Mouse (Mus musculus) spleen, adult 2 months (tissue): ENCODE results near the gene Tmod2. TPM values are rescaled to one million over a fixed set of nuclear protein-coding genes. Genes with fewer than 3 reads are reported as not detected.
"Not testable (repeated sequence)": the region's sequence is repeated elsewhere in the genome, so short reads cannot be mapped to it uniquely, and the experiment has no call there.

Experiments used
- DNase-seq, 2 experiments: peaks; one replicate each; pipeline versions ENCODE4 v3.0.0 to v3.0.0-alpha.2; 2012 to 2021; ENCODE audit warnings: low spot score in 2 of 2, low read depth in 1 of 2
- H3K27ac ChIP-seq: fragments of 200-500 bp; 2 replicates; pipeline ENCODE4 v1.5.1; 2012; ENCODE audit warnings: low read length, inconsistent platforms; ENCODE audit not compliant: insufficient read depth
- H3K27me3 ChIP-seq: fragments of 200-500 bp; 2 replicates; pipeline ENCODE4 v1.6.1; 2012; ENCODE audit warnings: mild to moderate bottlenecking, moderate library complexity, low read length, inconsistent platforms; ENCODE audit not compliant: control insufficient read depth, insufficient read depth
- H3K36me3 ChIP-seq: fragments of 200-500 bp; 2 replicates; pipeline ENCODE4 v1.6.1; 2012; ENCODE audit warnings: mild to moderate bottlenecking, low read length, inconsistent platforms; ENCODE audit not compliant: control insufficient read depth, insufficient read depth
- H3K4me1 ChIP-seq: fragments of 200-500 bp; 2 replicates; pipeline ENCODE4 v1.6.1; 2011; ENCODE audit warnings: inconsistent platforms; ENCODE audit not compliant: control insufficient read depth, insufficient read depth, insufficient read length
- H3K4me3 ChIP-seq: fragments of 200-500 bp; 2 replicates; pipeline ENCODE4 v1.5.1; 2011; ENCODE audit warnings: mild to moderate bottlenecking, inconsistent platforms; ENCODE audit not compliant: insufficient read depth, insufficient read length; ENCODE audit errors: extremely low read depth
- CTCF ChIP-seq: fragments of 200-500 bp; IDR thresholded peaks from 2 replicates; pipeline ENCODE4 v1.5.1; 2011; ENCODE audit warnings: mild to moderate bottlenecking, inconsistent platforms; ENCODE audit not compliant: insufficient read depth, insufficient read length, insufficient replicate concordance; ENCODE audit errors: extremely low read depth
- POLR2A ChIP-seq: fragments of 200-500 bp; IDR thresholded peaks from 2 replicates; pipeline ENCODE4 v1.6.1; 2011; ENCODE audit warnings: low read depth, low read length, inconsistent platforms
- WGBS: fragments of 180-500 bp; shearing (Covaris S2); methylation state at CpG from one replicate; pipeline ENCODE4 v1.1.7; 2018; 5-methylcytosine and 5-hydroxymethylcytosine counted together
- polyA plus RNA-seq: library from polyadenylated mRNA; depleted of rRNA; stranded (reverse); fragments of >200 nt; gene quantifications from 2 replicates; pipeline ENCODE4 v1.2.3, GENCODE M21; 2012

Gene Tmod2
- polyA plus RNA-seq, 1 experiment: 0.19 TPM

DNA sequence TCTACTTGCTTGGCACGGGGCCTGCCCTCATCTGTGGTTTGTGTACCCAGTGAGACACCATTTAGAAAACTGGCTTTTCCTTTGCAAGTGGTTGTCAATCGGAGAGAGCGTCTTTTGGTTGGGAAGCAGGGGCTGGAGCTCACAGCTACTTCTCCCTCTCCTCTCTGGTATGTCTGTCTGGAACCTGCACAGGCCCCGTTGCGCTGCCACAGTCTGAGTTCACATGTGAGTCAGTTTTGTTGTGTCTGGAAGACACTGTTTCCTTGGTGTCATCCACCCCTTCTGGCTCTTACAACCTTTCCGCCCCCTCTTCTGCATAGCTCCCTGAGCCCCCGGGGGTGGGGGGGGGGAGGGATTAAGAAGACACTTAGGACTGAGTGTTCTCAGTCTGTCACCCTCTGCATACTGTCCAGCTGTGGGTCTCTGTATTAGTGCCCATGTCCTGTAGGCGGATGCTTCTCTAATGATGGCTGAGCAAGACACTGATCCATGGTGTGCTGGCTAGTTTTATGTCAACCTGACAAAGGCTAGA lies 76.6 kb downstream of the Tmod2 start:
- no peak overlapping the region for H3K4me3 ChIP-seq
- H3K27me3 ChIP-seq: no peaks in the 10 kb centered on the region
- H3K4me1 ChIP-seq: peaks cover 3% of the 10 kb centered on the region; the same call in 1 of the 2 replicates
- TF ChIP-seq CTCF (no peak), POLR2A (no peak)
- peak overlapping the region; percentile 1; the same call in 1 of the 2 replicates for H3K27ac ChIP-seq
- no peak for DNase-seq
- H3K36me3 ChIP-seq: peaks cover 9% of the 10 kb centered on the region
- WGBS: 92% methylated on average over 8 of the region's 8 CpGs

GRCm38 (mm10) chr9:75532989-75533388 lies 78.1 kb downstream of the Tmod2 start:
- DNase-seq: peak in 1 of 2 experiments; percentile 29
- not testable (repeated sequence) for H3K4me1 ChIP-seq, H3K4me3 ChIP-seq, H3K27me3 ChIP-seq, H3K27ac ChIP-seq
- WGBS: 61% methylated on average over 9 of the region's 9 CpGs
- peaks cover 17% of the 10 kb centered on the region for H3K36me3 ChIP-seq

DNA sequence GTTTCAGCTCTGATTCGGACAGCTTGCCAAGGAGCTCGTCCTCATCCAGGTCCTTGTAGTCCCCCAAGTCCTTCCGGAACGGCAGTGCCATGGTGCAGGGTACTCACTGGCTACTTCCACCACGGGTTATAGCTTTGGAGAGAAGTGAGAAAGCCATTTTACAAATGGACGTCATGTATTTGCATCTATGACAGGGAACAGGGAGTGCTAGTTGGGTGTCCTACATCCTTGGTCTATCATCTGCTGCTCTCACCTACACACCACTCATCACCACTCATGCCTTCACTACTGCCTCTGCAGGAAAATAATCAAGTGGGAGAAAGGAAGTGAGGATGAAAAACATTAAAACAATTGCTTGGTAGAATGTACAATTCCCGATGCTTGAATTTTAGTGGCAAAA lies 78.7 kb downstream of the Tmod2 start:
- H3K36me3 ChIP-seq: peaks cover 20% of the 10 kb centered on the region
- no peak for DNase-seq
- 85% methylated on average over 7 of the region's 7 CpGs for WGBS
- H3K4me1 ChIP-seq: peaks cover 3% of the 10 kb centered on the region; the same call in 1 of the 2 replicates
- H3K27me3 ChIP-seq: no peaks in the 10 kb centered on the region
- TF ChIP-seq CTCF (no peak), POLR2A (no peak)
- H3K4me3 ChIP-seq: no peak overlapping the region
- H3K27ac ChIP-seq: no peak overlapping the region

GRCm38 (mm10) chr9:75529358-75529757 lies 81.8 kb downstream of the Tmod2 start:
- DNase-seq: no peak
- no peaks in the 10 kb centered on the region for H3K27me3 ChIP-seq
- 54% methylated on average over 5 of the region's 5 CpGs for WGBS
- H3K27ac ChIP-seq: no peak overlapping the region
- peaks cover 24% of the 10 kb centered on the region for H3K36me3 ChIP-seq
- H3K4me3 ChIP-seq: no peak overlapping the region
- H3K4me1 ChIP-seq: no peaks in the 10 kb centered on the region
- no peak for TF ChIP-seq CTCF
- no peak for TF ChIP-seq POLR2A

DNA sequence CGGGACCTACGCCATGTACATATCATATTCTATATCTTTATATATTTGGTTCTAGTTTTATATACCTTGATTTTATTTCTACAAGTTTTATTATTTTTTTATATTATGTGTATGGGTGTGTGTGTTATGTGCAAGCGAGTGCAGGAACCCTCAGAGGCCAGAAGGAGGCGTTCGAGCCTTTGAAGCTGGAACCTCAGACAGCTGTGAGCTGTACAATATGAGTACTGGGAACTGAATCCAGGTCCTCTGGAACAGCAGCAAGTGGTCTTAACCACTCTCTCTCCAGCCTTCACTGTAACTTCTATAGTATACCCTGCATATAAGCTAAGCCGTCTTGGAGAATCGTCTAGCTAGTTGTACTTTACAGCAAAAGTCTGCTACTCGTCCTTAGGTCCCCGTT lies 83.0 kb downstream of the Tmod2 start:
- Histone ChIP-seq H3K27ac (no peak overlapping the region), H3K4me1 (no peaks in the 10 kb centered on the region), H3K27me3 (no peaks in the 10 kb centered on the region), H3K4me3 (no peak overlapping the region), H3K36me3 (peaks cover 25% of the 10 kb centered on the region)
- DNase-seq: no peak
- WGBS: 94% methylated on average over 9 of the region's 9 CpGs
- no peak for TF ChIP-seq POLR2A
- TF ChIP-seq CTCF: no peak

- Histone ChIP-seq H3K36me3 (peaks cover 25% of the 10 kb centered on the region), H3K27me3 (no peaks in the 10 kb centered on the region), H3K27ac (no peak overlapping the region), H3K4me1 (no peaks in the 10 kb centered on the region), H3K4me3 (no peak overlapping the region)
- WGBS: 81% methylated on average over 13 of the region's 13 CpGs
- TF ChIP-seq POLR2A (no peak), CTCF (no peak)
- no peak for DNase-seq
Observed at GRCm38 (mm10) chr9:75527368-75528059, 83.6 kb downstream of the Tmod2 start.

- no peaks in the 10 kb centered on the region for H3K4me1 ChIP-seq
- no peak overlapping the region for H3K4me3 ChIP-seq
- WGBS: 89% methylated on average over 6 of the region's 6 CpGs
- H3K27ac ChIP-seq: no peak overlapping the region
- TF ChIP-seq POLR2A (no peak), CTCF (no peak)
- H3K36me3 ChIP-seq: peaks cover 15% of the 10 kb centered on the region
- no peaks in the 10 kb centered on the region for H3K27me3 ChIP-seq
- DNase-seq: no peak
Observed at GRCm38 (mm10) chr9:75523646-75524045, 87.5 kb downstream of the Tmod2 start.
